Mouse (Mus musculus) splenic B cell, adult 2 months (primary cell): ENCODE results near the gene Tab1.

Experiments
- DNase-seq: peaks from one replicate; pipeline ENCODE4 v3.0.0-alpha.2; 2011; ENCODE audit warnings: low read depth, low spot score
- H3K27me3 ChIP-seq: 2 replicates; pipeline ENCODE4 v1.6.1; 2012; ENCODE audit warnings: mild to moderate bottlenecking, low read length, moderate library complexity, mixed read lengths; ENCODE audit not compliant: control insufficient read depth, poor library complexity, insufficient read depth, severe bottlenecking
- H3K36me3 ChIP-seq: 2 replicates; pipeline ENCODE4 v1.6.1; 2012; ENCODE audit warnings: mild to moderate bottlenecking, low read length, moderate library complexity, mixed read lengths; ENCODE audit not compliant: control insufficient read depth, poor library complexity, insufficient read depth, severe bottlenecking

Gene Tab1

GRCm38 (mm10) chr15:80158707-80159090 is 25.8 kb downstream of the Tab1 start:
- H3K36me3 ChIP-seq: peaks cover 10% of the 10 kb centered on the region
- H3K27me3 ChIP-seq: no peaks in the 10 kb centered on the region
- DNase-seq: no peak

GRCm38 (mm10) chr15:80159286-80159901 is 26.5 kb downstream of the Tab1 start:
- H3K36me3 ChIP-seq: peaks cover 10% of the 10 kb centered on the region
- DNase-seq: no peak

GRCm38 (mm10) chr15:80160223-80160622 is 27.3 kb downstream of the Tab1 start:
- H3K36me3 ChIP-seq: peaks cover 8% of the 10 kb centered on the region
- DNase-seq: no peak

More at GRCm38 (mm10) chr15:80159286-80159901, 26.5 kb downstream of the Tab1 start:
- H3K27me3 ChIP-seq: no peaks in the 10 kb centered on the region

GRCm38 (mm10) chr15:80160726-80161125 is 27.8 kb downstream of the Tab1 start:
- Histone ChIP-seq H3K36me3 (peaks cover 7% of the 10 kb centered on the region), H3K27me3 (no peaks in the 10 kb centered on the region)
- DNase-seq: no peak

More at GRCm38 (mm10) chr15:80160223-80160622, 27.3 kb downstream of the Tab1 start:
- no peaks in the 10 kb centered on the region for H3K27me3 ChIP-seq

- DNase-seq: no peak
- no peaks in the 10 kb centered on the region for H3K27me3 ChIP-seq
- peaks cover 7% of the 10 kb centered on the region for H3K36me3 ChIP-seq
Observed at GRCm38 (mm10) chr15:80161199-80161598, 28.3 kb downstream of the Tab1 start.

GRCm38 (mm10) chr15:80162401-80162964 is 29.6 kb downstream of the Tab1 start:
- no peaks in the 10 kb centered on the region for H3K27me3 ChIP-seq
- DNase-seq: no peak
- H3K36me3 ChIP-seq: peaks cover 5% of the 10 kb centered on the region

GRCm38 (mm10) chr15:80163274-80163673 is 30.3 kb downstream of the Tab1 start:
- no peak for DNase-seq
- Histone ChIP-seq H3K36me3 (peaks cover 4% of the 10 kb centered on the region), H3K27me3 (no peaks in the 10 kb centered on the region)

GRCm38 (mm10) chr15:80163716-80164115 is 30.8 kb downstream of the Tab1 start:
- Histone ChIP-seq H3K27me3 (no peaks in the 10 kb centered on the region), H3K36me3 (peaks cover 2% of the 10 kb centered on the region)
- DNase-seq: no peak

- DNase-seq: no peak
- Histone ChIP-seq H3K27me3 (no peaks in the 10 kb centered on the region), H3K36me3 (peaks cover 2% of the 10 kb centered on the region; the same call in 1 of the 2 replicates)
Observed at GRCm38 (mm10) chr15:80165396-80165795, 32.5 kb downstream of the Tab1 start.

- no peak for DNase-seq
- no peaks in the 10 kb centered on the region for H3K27me3 ChIP-seq
- H3K36me3 ChIP-seq: no peaks in the 10 kb centered on the region
Observed at GRCm38 (mm10) chr15:80169484-80169883, 36.6 kb downstream of the Tab1 start.

- no peak for DNase-seq
- H3K27me3 ChIP-seq: no peaks in the 10 kb centered on the region
- no peaks in the 10 kb centered on the region for H3K36me3 ChIP-seq
Observed at GRCm38 (mm10) chr15:80170357-80170756, 37.4 kb downstream of the Tab1 start.

- Histone ChIP-seq H3K36me3 (no peaks in the 10 kb centered on the region), H3K27me3 (no peaks in the 10 kb centered on the region)
- no peak for DNase-seq
Observed at GRCm38 (mm10) chr15:80171286-80171685, 38.4 kb downstream of the Tab1 start.

- no peaks in the 10 kb centered on the region for H3K27me3 ChIP-seq
- DNase-seq: no peak
- no peaks in the 10 kb centered on the region for H3K36me3 ChIP-seq
Observed at GRCm38 (mm10) chr15:80171791-80172190, 38.9 kb downstream of the Tab1 start.

- no peaks in the 10 kb centered on the region for H3K27me3 ChIP-seq
- DNase-seq: no peak
- no peaks in the 10 kb centered on the region for H3K36me3 ChIP-seq
Observed at GRCm38 (mm10) chr15:80173001-80173771, 40.3 kb downstream of the Tab1 start, which contains the start of gene Mgat3. Gene Mgat3 (plus strand): TSS chr15:80173721.
